Mouse (Mus musculus) frontal cortex, adult 2 months (tissue): ENCODE results near the gene Nme8. TPM values are rescaled to one million over a fixed set of nuclear protein-coding genes. Genes with fewer than 3 reads are reported as not detected.

Experiments used
- DNase-seq, 2 experiments: peaks; one replicate each; pipeline ENCODE4 v3.0.0; 2022; ENCODE audit warnings: low spot score in 1 of 2; ENCODE audit errors: extremely low spot score in 1 of 2
- polyA plus RNA-seq: library from polyadenylated mRNA; depleted of rRNA; stranded (reverse); fragments of >200 nt; gene quantifications from 2 replicates; pipeline ENCODE4 v1.2.3, GENCODE M21; 2012; rRNA removed

The Nme8 gene
- not detected in 2 replicates for polyA plus RNA-seq

DNA sequence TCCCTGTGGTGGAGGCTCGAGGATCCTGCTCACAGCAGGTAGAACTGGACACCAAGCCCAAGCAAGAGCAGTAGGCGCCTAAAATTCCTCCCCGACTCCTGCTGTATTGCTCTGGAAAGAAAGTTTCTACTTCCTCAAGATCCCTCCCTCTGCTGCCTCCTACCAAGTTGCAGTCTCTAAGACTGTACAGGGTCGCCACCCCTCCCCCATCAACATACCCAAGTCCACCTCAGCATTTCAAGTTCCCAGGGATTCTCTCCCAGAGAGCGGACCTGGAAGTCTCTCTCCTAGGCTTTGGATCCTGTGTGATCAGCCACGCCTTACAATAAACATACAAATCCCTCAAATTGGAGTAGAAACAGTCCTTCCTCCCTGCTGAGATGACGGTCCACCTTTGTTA lies at the start of gene Nme8:
Gene Nme8, minus strand, starts transcription at position 5 of the 400 bp plus-strand sequence.
- DNase-seq: no peak

DNA sequence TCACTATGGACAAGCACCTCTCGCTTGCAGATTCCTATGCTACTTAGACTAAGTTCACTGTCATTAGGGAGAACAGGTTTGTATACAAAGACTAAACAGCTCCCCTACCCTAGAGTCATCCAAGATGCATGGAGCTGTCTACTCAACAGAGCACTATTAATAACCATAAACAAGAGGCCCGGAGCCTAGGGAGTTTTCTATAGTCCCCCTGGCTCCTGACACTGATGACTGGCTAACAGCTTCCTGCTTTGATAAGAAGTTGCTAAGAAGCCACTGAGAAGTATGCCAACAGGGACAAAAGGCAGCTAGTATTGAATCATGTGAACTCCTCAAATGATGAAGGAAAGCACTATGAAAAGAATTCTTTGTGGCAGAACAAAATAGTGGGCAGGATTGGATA lies 48.1 kb upstream of the Nme8 start:
- DNase-seq: no peak

DNA sequence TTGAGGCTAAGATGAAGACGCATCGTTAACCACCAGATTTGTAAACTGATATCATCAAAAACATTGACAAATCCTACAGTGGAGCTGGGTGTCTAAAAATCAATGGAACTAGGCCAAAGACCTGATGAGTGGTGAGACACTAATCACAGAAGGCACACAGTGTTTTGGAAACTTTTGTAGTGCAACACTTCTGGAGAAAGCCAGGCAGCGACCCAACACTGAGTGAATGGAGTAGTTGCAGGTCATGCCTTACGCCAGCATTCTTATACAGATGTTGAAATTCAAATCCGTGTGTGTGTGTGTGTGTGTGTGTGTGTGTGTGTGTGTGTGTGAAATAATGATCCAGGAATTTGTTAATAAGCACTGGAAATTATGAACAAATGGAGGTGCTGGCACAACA lies 46.9 kb upstream of the Nme8 start:
- no peak for DNase-seq

DNA sequence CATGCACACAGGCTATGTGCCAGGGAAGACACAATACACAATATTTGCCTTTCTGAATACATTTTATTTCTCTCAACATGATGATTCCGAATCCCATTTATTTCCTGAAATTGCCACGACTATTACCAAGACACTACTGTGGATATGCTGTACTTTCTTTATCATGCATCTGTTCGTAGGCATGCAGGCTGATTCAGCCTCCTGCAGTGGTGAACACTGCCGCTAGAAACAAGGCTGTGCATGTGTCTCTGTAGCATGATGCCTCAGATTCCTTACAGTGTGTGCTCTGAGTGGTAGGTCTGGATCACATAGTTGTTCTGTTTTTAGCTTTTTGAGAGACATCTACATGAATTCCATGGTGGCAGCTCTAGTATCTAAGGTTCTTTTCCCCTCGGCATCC lies 37.0 kb upstream of the Nme8 start:
- peak in 1 of 2 experiments; percentile 13 for DNase-seq

DNA sequence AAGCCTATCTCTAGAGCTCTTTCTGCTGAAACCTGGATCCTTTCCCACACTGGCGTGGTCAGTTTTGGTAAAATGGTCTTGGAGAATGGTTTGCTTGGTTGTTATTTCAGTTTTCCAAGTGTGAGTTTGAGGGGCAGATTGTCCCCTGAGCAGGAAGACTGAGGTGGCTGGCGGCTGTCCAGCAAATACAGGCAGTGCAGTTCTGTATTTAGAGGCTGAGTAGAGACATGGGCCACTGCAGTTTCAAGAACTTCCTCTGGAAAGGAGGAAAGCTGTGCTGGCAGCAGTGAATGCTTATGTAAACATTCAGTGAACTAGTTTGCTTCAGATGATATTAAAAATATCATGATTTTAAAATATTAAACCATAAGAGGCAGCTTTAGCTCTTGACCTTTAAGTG lies 33.2 kb upstream of the Nme8 start:
- DNase-seq: no peak

DNA sequence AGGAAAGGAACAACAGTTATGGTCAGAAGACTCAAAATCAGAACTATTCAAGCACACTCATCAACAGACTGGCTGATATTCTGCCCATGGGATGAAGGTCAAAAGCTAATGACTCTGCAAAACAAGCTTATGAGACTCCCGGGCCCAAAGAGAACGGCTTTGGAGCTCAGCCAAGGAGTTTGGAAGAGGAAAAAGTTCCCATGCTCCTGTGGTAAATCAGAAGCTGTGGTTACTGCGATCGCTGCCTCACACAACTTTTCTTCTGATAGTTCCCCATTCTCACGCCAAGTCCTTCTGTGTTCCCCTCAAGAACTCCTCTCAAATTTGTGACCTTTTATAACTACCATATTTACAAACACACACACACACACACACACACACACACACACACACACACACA lies 21.4 kb upstream of the Nme8 start:
- DNase-seq: no peak

DNA sequence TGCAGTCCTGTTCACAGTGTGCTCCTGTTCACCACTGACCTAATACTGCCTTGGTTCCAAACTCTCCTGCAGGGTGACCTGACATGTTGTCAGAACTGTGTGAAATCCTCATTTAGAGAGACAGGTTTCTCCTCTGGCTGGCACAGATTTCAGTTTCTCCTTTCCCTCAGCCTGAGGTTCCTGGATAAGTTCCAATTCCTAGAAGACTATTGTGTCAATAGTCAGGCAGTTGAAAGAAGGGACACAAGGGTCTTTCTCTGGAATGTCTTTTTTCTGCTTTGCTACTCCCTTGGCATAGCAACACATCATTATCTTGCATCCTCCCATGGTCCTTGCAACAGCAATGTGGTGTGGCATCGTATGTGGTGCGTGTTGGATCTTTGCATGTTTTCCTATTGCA lies 19.6 kb upstream of the Nme8 start:
- no peak for DNase-seq

DNA sequence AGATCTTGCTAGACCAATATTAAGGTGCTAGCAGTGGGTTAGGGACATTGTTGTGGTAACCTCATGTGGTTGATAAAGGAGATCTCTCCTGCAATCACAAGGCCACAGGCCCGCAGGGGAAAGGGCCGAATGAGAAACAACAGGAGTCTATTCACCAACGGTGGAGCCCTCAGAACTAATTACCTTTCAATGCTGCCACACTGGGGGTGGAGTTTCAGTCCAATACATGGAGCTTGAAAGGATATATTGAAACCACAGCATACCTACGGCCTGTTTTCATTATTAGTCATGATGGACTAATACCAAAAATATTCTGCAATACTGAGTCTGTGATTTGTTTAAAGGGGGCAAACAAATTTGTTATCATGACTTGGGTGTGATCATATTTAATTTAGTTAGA lies 6.2 kb upstream of the Nme8 start:
- no peak for DNase-seq

DNA sequence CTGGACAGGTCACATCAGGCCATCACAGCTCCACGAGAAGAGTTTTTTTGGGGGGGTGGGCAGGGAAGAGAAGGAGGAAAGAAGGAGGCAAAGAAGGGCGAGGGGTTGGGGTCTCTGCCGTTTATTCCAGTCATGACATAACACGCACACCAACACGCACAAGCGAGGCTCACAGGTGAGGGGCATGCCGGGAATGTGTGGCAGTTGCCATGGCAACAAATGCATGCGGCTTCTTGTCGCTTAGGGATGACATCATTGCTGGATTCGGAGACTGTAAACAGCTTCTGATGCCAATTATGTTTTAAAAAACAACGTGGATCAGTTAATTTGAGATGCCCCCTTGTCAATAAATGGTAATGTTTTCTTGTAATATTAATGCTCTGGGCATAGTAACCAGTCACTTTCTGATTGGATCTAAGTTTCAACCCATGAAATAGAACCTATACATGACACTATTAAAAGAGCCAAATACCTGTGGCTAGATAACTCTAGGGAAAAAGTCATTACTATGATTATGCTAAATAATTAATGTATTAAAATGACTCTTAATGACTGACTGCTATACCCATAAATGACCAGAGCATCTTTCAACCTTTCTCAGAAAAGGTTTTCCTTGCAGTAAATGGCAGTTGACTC lies 4.0 kb upstream of the Nme8 start:
- peak; percentile 46 to 74 for DNase-seq

DNA sequence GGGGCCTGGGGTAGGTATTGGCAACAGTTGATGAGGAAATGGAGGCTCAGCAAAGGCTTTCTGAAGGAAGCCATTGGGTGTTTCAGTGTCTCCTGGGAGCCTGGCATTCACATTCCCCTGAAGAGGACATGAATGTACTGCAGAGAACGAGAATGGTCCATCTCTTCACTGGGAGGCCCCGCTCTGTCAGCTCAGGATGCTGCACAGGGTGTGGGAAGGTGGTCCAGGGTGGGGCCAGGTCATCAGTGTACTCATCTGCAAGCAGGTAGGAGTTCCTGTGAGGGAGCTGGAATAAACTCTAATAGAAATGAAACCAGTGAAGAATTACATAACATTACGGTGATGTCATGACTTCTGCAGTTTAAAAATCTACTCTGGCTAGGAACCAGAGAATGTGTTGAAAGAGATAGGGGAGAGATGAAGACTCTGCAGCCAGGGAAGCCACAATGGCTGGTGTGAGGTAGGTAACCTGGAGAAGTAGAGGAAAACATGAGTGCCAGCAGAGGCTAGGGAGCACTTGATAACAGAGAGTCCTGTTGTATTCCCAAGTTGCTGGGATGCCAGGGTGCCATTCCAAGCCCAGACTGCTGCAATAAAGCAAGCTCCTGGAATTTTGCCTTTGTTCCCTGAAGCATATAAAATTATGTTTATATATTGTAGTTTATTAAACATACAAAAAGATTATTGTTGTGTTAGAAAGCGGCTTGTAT lies 3.3 kb upstream of the Nme8 start:
- DNase-seq: peak in 1 of 2 experiments; percentile 15

DNA sequence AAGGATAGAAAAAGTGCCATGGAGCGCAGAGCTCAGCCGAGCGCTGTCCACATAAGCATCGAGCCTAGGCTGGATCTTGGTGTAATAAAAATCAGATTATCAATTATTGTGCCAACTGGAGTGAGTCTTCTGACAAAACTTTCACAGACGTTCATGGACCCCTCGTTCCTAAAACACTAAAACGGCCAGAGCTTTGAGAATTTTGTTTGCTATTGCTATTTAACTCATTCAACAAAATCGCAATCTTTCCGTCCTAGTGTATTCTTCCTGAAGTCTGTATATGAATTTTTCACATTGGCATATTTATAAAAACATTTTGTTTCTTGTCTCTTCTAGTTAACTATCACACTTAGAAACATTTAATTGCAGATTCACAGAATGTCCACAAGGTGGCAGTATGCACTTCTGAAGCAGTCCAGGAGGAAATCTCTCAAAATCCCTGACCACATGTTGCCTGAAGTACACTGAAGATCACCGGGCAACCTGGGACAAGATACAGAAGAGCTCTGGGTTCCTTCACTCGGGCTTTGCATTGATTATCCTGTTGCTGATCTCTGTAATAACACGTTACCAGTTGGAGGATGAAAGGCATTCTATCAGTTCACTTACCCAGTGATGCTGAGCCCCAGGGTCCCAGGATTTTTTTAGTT lies 1.1 kb upstream of the Nme8 start:
- peak in 1 of 2 experiments; percentile 37 for DNase-seq

DNA sequence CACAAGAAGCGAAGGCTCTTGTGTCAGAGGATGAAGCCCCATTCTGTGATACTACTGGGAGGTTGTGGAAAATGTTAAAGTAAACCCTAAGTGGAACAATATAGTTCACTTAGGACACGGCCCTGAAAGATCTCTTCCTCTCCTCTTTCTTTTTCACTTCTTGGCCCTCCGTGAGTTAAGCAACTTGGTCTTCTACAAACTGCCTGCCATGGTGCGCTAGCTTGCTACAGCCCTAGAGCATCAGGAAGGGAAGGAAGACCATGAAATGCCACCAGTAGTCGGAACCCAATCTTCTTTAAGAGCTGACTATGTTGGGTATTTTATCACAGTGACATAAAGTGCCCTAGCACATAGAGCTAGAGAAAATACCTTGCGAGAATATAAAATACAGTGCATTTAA lies 7.2 kb downstream of the Nme8 start:
- no peak for DNase-seq

DNA sequence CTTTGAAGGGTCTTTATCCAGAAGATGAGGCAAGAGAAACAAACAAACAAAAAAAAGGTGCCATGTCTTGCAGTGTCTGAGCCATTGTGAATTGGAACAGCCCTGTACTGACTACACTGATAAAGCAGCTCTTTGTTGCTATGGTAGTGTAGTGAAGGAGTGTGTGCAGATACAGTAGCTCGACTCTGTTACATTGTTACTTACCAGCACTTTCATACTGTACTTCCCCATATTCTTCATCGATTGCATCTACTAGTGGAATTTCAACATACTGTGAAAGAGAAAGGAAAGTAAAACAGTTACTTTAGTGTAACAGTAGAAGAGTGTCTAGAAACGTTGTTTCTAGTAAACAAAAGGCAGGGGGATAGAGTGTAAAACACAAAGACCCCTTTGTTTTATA lies 7.6 kb downstream of the Nme8 start:
- no peak for DNase-seq

DNA sequence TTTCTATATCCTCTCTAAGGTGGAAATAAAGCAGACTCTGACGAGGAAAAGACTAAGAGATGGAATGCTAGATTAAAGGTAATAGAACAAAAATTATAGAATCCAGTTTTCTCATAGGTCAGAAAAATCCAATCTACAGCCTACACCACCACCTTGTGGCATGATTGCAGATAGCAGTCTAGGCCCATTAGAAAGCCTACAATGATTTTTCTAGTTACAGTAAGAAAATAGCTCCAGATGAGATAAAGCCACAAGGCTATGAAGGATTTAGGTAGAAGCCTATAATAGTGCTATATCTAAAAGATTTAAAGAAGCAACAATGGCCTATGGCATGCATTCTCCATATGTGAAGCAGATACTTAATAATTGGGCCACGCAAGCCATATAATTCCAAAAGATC lies 13.6 kb downstream of the Nme8 start:
- peak; percentile 19 to 81 for DNase-seq

DNA sequence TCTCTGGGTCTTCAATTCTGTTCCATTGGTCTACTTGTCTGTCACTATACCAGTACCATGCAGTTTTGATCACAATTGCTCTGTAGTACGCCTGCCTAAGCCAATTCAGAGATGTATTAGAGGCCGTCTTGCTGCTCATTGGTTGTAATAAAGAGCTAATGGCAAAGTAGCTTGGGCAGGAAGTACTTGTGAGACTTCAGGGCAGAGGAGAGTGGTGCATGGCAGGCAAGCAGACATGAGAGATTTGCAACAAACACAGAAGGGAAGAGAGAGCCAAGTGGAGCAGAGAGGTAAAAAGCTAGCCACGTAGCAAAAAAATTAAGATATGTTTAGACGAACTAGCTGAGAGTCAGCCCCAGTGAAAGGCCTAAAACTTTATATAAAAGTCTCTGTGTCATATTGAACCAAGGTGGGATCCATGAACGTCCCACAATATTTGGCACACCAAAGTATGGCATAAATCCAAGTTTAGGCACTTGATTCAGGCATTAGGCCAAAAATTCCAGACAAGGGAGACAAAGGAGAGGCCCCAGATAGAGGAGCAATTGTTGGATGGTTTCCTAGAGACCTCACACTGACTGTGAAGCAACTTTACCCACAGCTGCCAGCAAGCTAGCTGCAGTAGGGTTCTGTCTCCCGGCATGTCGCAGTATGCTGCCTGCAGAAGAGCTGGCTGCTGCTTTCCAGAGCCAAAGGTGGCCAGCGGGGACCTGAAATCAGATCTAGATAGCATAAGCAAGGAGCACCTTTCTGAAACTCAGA lies 14.5 kb downstream of the Nme8 start:
- no peak for DNase-seq

DNA sequence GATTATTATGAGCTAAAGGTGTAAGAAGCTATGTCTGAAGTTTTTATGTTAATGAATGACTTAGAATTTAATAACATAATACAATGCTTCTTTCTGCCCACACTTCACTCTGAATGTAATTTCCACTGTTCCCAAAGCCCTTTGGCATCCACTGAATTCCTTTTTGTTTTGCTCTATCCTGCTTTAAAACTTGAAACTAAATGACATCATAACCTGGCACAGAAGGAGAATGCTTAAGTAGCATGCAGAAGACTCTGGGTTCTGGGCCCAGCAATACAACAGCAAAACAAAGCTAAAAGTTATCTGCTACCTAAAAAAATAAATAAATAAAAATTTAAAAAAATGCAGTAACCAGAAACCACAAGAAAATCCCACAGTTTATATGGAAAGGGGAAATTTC lies 23.0 kb downstream of the Nme8 start:
- no peak for DNase-seq

DNA sequence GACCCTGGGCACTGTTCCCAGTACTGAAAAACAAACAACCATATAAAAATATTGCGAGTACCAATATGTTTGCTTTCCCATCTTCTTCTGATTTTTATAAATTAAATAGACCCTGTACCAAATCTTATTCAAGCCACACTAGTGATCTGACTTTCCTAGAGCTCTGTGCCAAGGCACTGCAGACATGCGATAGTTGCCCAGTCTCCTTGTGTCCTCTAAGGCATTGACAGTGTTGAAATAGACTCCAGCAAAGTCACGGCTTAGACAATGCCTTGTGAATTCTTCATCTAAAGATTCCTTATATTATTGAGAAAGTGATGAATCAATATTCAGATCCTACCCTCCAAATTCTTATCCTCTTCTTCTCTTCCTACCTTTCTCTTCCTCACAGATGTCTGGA lies 23.6 kb downstream of the Nme8 start:
- DNase-seq: no peak

DNA sequence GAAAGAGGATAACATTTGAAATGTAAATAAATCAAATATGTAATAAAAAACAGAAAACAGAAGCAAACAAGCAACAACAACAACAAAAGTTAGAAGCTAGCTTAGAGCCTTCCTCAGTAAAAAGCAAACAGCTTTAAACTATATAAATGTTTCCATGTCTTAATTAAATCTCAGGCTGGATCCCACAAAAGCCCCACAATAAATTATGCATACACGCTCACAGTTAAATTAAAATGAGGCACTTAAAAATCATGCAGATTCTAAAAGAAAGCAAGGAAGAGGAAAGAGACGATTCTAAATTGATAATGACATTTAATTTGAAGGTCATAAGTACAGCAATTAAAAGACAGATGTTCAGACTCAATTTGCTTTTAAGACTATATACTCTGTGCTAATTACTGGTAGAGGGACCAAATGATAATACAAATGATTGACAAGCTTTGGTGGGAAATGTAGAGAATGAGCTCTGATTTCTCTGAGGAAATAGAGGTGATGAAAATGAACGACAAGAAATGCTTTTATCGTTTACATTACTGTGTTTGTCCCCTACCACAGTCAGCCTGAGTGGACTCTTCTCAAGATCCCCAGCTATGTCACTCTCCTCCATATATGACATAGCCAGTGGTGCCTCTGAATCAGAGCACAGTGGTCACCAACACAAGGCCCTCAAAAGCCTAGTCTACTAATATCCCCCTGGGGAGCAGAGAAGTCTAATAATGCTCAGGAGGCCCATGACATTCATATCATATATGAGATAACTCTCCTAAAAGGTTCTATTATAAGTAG lies 29.0 kb downstream of the Nme8 start:
- DNase-seq: no peak

DNA sequence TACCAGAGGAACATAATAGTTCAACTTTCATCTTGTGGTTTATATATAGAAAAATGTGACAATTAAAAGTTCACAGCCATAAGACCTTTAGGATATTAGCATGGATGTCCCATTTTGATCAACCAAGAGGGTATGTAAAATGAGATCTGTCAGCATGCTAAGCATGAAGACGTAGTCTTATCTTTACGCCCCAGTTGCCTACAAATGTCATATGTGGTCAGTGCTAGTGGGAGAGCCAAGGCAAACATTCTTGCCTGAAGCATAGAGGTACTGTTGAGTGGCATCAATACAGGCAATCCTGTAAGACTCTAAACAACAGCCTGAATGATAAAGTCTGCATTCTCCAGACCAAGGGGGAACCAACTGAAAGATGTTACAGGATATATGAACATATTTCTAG lies 45.2 kb downstream of the Nme8 start:
- DNase-seq: no peak

DNA sequence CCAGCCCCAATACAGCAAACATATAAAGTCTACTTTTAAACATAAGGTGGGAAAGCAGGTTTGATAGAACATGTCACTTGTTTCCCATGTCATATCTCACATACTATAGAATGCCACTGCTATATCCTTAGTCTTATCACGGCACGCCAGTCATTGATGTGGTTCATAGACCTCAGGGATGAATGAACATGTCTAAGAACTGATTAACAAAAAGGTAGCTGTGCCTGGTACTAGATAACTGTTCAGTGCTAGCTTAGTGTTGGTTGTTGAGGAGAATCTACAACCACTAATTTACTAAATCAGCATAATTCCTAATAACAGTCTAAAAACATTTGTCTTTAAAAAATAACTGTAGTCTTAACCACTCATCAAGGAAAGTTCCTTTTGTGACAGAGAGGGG lies 47.8 kb downstream of the Nme8 start:
- no peak for DNase-seq
